Mouse (Mus musculus) kidney, embryonic 16.5 days (tissue): Measurements from ENCODE around the gene Leo1. TPM values are rescaled to one million over a fixed set of nuclear protein-coding genes. Genes with fewer than 3 reads are reported as not detected.
A peak's percentile ranks its signal among the peaks of the same experiment; 100 is the strongest.

Experiments
- ATAC-seq: fragments of 200-750 bp; cut with Nextera tagmentation; 2 replicates; pipeline ENCODE4 v1.8.0; 2017; ENCODE audit warnings: moderate TSS enrichment; ENCODE audit not compliant: low FRiP score, low TSS enrichment
- H3K27ac ChIP-seq: fragments of 300-500 bp; sonication (generic); 2 replicates; pipeline ENCODE4 v1.5.1; 2014; ENCODE audit warnings: low read length
- H3K27me3 ChIP-seq: fragments of 300-500 bp; sonication (generic); 2 replicates; pipeline ENCODE4 v1.6.1; 2014; ENCODE audit warnings: low read length, control low read depth, mixed read lengths; ENCODE audit not compliant: insufficient read depth
- H3K36me3 ChIP-seq: fragments of 300-500 bp; sonication (generic); 2 replicates; pipeline ENCODE4 v1.6.1; 2014; ENCODE audit warnings: low read length, control low read depth, mixed read lengths; ENCODE audit not compliant: insufficient read depth
- H3K4me1 ChIP-seq: fragments of 300-500 bp; sonication (generic); 2 replicates; pipeline ENCODE4 v1.6.1; 2014; ENCODE audit warnings: low read length, control low read depth, mixed read lengths; ENCODE audit not compliant: insufficient read depth
- H3K4me2 ChIP-seq: fragments of 300-500 bp; sonication (generic); replicated peaks from 2 replicates; pipeline ENCODE4 v1.6.1; 2014; ENCODE audit warnings: low read depth, low read length
- H3K4me3 ChIP-seq: fragments of 300-500 bp; sonication (generic); 2 replicates; pipeline ENCODE4 v1.5.1; 2014; ENCODE audit warnings: mild to moderate bottlenecking, low read length
- H3K9ac ChIP-seq: fragments of 300-500 bp; sonication (generic); replicated peaks from 2 replicates; pipeline ENCODE4 v1.6.1; 2014; ENCODE audit warnings: low read length
- H3K9me3 ChIP-seq: fragments of 300-500 bp; sonication (generic); 2 replicates; pipeline ENCODE4 v1.6.1; 2016; ENCODE audit warnings: low read length, control low read depth
- WGBS: fragments of 180-500 bp; shearing (Covaris S2); extraction: QIAGEN DNeasy Blood & Tissue Kit; methylation state at CpG from one replicate; pipeline ENCODE4 v1.1.7; 2014; 5-methylcytosine and 5-hydroxymethylcytosine counted together
- polyA plus RNA-seq: library from polyadenylated mRNA; unstranded; fragments of >200 nt; fragmentation: Nextera tagmentation; extraction: Ambion mirVana; gene quantifications from 2 replicates; pipeline ENCODE4 v1.2.1, GENCODE M21; 2015

Leo1 gene
- polyA plus RNA-seq, 1 experiment from 2014 or later = 40.1 TPM

DNA sequence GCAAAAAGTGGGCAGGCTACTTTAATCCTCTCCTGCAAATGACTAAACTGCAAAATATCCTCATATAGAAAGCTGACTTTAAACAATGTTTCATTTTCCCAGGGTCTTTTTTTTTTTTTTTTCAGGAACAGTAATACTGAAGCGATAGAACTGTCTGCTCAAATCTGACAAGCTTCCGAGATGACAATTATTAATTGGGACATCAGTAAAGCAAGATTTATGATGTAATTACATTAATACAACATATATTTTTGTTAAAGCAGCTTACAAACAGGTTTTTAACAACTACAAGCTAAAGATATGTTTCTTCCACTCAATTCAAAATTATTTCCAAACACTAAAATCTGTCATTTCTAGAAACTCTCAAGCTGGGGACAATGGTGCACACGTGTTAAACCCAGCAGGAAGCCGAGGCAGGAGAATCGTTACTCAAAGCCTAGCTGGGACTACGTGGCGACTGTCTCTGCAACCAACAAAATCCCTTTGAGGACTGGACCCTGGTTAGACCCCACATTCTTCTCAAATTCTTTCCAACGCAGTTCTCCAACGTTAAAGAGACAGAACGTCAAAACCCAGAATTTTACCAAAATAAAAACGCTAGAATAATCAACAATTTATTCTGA lies 33.0 kb upstream of the Leo1 start:
- Histone ChIP-seq H3K27ac (peak overlapping the region; percentile 99; the same call in 1 of the 2 replicates), H3K4me3 (peak overlapping the region; percentile 90), H3K9ac (peak overlapping the region; percentile 94), H3K27me3 (no peaks in the 10 kb centered on the region), H3K4me1 (peaks cover 37% of the 10 kb centered on the region), H3K4me2 (peak overlapping the region; percentile 82), H3K36me3 (no peaks in the 10 kb centered on the region), H3K9me3 (no peaks in the 10 kb centered on the region)
- WGBS = 5% methylated on average over 11 of the region's 11 CpGs
- no peak for ATAC-seq

DNA sequence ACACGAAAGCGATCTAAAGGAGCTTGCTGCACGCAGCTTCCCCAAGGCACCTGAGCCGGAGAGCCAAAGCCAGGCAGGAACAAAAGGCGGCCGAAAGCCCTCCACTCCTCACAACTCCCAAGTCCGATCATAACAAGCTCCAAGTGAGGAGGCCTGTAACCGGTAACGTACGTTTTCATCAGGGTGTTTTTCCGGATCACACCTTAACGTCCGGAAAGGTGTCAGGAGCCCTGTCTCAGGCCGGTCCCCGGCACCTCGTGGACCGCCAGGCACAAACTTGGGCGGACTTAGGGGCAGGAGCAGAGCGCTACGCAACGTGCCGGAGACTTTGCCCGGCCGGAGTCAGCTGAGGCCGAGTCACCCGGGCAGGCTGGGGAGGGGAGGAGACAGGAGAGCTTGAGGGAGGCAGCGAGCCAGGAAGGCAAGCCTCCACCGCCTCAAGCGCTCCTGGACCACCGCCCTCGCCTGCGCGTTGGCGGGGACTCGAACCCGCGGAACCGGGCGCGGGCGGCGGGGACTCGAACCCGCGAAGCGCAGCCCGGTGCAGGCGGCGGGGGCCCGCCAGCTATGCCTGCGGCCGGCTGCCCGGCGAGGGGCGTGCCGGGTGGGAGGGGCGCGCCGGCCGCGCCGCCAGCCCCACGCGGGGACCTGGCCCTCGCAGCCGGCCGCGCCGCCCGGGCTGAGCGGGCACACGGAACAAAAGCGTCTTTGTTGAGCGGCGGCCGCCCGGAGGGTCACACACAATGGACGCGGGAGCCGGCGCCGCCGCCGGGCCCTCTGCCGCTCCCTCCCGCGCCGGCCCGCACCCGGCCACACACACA lies 32.1 kb upstream of the Leo1 start:
- H3K36me3 ChIP-seq = no peaks in the 10 kb centered on the region
- no peaks in the 10 kb centered on the region for H3K9me3 ChIP-seq
- peak overlapping the region; percentile 82 for H3K4me2 ChIP-seq
- H3K27ac ChIP-seq = peak overlapping the region; percentile 99
- peak; percentile 87 for ATAC-seq
- peaks cover 36% of the 10 kb centered on the region for H3K4me1 ChIP-seq
- H3K4me3 ChIP-seq = peak overlapping the region; percentile 90
- WGBS = under 1% methylated on average over 53 of the region's 90 CpGs
- peak overlapping the region; percentile 94 for H3K9ac ChIP-seq
- no peaks in the 10 kb centered on the region for H3K27me3 ChIP-seq

DNA sequence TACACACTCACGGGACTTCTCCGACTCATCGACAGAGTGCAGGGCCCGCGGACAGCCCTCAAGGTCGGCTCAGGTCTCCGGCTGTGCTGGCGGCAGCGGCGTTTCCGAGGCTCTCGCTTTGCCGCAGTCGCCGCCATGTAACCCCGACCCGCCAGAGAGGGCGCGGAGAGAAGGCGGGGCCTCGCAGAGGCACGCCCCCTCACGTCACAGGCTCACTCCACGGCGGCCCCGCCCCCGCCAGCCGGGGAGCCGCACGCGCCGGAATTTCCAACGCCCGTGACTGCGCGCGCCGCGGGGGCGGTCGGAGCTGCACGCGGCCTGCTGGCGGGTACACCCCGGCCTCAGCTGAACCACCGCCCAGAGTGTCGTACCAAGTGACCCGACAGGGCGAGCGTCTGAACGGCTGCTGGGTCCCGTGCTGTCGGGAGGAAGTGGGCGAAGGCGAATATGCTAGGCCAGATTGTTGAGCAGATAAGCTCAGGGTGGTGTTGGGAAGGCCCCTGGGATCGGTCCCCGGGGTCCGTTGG lies 31.4 kb upstream of the Leo1 start, which contains the start of gene Mapk6:
Mapk6 (minus strand) TSS at position 154 of the 527 bp plus-strand sequence.
- WGBS = 0% methylated on average over 35 of the region's 58 CpGs
- H3K4me2 ChIP-seq = peak within 1 kb of the TSS; percentile 82
- no peaks in the 10 kb centered on the region for H3K9me3 ChIP-seq
- peak within 1 kb of the TSS; percentile 99 for H3K27ac ChIP-seq
- H3K27me3 ChIP-seq = no peaks in the 10 kb centered on the region
- no peaks in the 10 kb centered on the region for H3K36me3 ChIP-seq
- peak within 1 kb of the TSS; percentile 90 for H3K4me3 ChIP-seq
- peaks cover 37% of the 10 kb centered on the region for H3K4me1 ChIP-seq
- peak; percentile 93 for ATAC-seq
- H3K9ac ChIP-seq = peak within 1 kb of the TSS; percentile 94

DNA sequence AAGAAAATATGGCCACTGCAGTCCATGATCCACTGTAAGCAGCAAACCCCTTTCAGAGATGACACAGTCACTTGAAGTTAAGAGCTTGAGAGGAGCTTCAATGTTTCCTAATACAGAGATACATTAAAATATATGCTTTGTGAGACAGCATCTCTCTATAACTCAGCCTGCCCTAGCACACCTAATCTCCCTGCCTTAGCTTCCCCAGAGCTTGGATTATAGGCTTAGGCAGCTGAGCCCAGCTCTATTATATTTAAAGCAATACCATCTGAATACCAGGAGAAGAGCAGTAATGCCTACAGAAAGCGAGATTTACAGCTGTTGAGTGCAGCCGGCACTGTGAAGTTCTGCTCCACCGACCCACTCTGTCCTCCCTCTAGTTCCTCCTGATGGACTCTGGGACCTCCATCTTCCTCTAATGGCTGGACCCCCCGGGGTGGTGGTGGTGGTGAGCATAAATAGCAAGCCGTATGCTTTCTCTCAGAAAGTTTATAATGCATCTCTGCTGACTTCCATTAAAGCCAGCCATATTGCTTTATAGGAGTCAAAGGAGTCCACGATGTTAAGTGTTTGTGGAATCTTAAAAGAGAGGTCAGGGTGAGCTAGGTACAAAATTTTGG lies 30.3 kb upstream of the Leo1 start:
- peak overlapping the region; percentile 82; the same call in 1 of the 2 replicates for H3K4me2 ChIP-seq
- H3K4me3 ChIP-seq = no peak overlapping the region
- no peak overlapping the region for H3K27ac ChIP-seq
- no peaks in the 10 kb centered on the region for H3K27me3 ChIP-seq
- no peaks in the 10 kb centered on the region for H3K36me3 ChIP-seq
- no peak overlapping the region for H3K9ac ChIP-seq
- H3K9me3 ChIP-seq = no peaks in the 10 kb centered on the region
- peaks cover 30% of the 10 kb centered on the region for H3K4me1 ChIP-seq
- 45% methylated on average over 6 of the region's 6 CpGs for WGBS
- ATAC-seq = no peak

DNA sequence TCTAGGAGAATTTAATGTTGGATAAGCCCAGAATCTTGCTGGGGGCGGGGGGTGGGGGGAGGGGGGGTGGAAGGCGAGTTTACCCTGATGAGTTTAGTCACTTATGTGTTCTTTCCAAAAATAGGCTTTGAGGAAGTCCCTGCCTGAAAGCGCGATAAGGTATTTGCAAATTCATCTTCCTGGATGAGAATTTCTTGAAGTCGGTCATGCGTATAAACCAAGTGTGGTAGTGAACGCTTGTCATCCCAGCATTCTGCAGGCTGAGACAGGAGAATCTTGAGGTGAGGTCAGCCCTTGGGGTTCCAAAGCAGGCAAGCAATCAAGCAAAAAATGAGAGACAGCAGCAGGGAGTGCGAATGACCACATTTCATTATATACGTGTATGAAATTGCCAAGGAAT lies 29.7 kb upstream of the Leo1 start:
- H3K4me1 ChIP-seq = peaks cover 27% of the 10 kb centered on the region
- H3K4me3 ChIP-seq = no peak overlapping the region
- 75% methylated on average over 9 of the region's 9 CpGs for WGBS
- ATAC-seq = no peak
- H3K9me3 ChIP-seq = no peaks in the 10 kb centered on the region
- no peak overlapping the region for H3K9ac ChIP-seq
- H3K4me2 ChIP-seq = no peak overlapping the region
- no peak overlapping the region for H3K27ac ChIP-seq
- no peaks in the 10 kb centered on the region for H3K27me3 ChIP-seq
- no peaks in the 10 kb centered on the region for H3K36me3 ChIP-seq

DNA sequence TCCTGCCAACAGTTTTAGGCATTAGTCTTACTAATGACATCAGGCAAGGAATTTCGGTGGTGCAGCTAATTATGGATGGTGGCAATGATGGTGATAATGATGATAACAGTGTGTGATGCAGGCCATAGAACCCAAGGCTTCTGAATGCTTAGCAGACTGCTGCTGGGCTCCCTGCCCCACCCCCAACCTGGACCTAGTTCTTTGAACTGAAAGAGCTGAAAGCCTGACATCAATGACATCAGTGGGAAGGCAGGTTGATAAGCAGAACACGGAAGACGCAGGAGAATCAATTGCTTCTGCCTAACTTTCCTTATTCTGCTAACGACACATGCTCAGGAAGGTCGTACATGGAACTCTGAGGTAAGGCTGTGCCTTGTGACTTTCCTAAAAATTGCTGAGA lies 28.1 kb upstream of the Leo1 start:
- H3K27me3 ChIP-seq = no peaks in the 10 kb centered on the region
- no peaks in the 10 kb centered on the region for H3K36me3 ChIP-seq
- no peak for ATAC-seq
- no peak overlapping the region for H3K4me3 ChIP-seq
- no peak overlapping the region for H3K27ac ChIP-seq
- no peak overlapping the region for H3K4me2 ChIP-seq
- H3K4me1 ChIP-seq = 0 out of 2 replicates have a peak, but pooled peaks cover 16% of the 10 kb centered on the region
- WGBS = 65% methylated on average over 5 of the region's 5 CpGs
- H3K9ac ChIP-seq = no peak overlapping the region
- H3K9me3 ChIP-seq = no peaks in the 10 kb centered on the region

DNA sequence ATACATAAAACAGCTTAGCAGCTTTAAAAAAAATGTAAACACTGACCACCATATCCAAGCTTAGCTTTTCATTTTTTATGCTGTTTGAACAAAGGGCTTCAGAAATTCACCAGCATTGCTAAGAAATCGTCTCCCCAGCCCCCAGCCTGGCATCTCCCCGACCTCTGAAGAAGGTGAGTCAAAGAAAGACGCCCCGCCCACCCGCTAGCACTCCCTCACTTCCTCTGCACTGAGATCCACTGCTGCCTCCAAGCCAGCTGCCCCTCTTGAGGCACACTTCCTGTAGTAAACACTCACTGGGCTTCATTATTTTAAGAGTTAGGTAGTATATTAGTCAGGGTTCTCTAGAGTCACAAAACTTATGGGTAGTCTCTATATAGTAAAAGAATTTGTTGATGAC lies 27.1 kb upstream of the Leo1 start:
- 0 out of 2 replicates have a peak, but pooled peaks cover 13% of the 10 kb centered on the region for H3K4me1 ChIP-seq
- no peak for ATAC-seq
- H3K4me2 ChIP-seq = no peak overlapping the region
- no peak overlapping the region for H3K9ac ChIP-seq
- 18% methylated on average over 5 of the region's 5 CpGs for WGBS
- H3K4me3 ChIP-seq = no peak overlapping the region
- no peak overlapping the region for H3K27ac ChIP-seq
- H3K9me3 ChIP-seq = no peaks in the 10 kb centered on the region
- H3K36me3 ChIP-seq = no peaks in the 10 kb centered on the region
- no peaks in the 10 kb centered on the region for H3K27me3 ChIP-seq

DNA sequence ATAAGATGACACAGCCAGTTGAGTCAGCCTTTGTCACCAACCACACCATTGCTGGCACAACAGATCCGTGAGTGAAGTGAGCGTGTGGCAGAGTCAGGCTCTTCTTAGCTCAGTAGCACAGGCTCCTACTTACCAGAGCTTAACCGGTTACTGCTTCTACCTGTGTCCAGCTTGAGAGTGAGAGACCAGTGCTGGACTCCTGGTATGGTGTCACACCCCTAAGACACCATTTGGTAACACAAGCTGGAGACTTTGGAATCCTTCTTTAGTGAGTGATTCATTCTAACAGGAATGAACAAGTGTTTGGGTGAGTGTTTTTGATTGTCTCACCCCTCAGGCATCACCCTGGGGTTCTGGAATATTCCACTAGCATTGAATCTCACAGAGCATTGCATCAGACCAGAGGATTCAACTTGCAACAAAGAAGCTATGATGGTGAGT lies 19.1 kb upstream of the Leo1 start:
- H3K36me3 ChIP-seq = no peaks in the 10 kb centered on the region
- 94% methylated on average over 3 of the region's 3 CpGs for WGBS

DNA sequence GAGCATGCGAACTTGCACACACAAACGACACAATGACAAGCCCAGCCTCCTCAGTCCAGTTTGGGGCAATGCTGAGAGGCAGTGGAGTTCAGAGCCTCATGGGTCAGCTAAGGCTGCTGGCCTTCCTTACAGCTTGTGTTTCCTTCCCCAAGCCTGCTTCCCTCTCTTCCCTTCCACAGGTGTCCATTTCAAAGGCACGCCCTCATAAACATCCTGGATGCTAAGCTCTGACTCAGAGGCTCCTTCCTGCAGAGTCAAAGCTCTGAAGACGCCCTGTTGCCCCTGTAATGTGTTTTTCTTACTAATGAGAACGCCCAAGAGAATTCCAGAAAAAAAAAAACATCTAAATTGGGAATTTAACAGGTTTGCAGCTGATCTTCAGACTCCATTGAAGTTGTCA lies 17.6 kb upstream of the Leo1 start:
- 39% methylated on average over 5 of the region's 5 CpGs for WGBS
- no peaks in the 10 kb centered on the region for H3K4me1 ChIP-seq
- H3K36me3 ChIP-seq = no peaks in the 10 kb centered on the region
- no peak for ATAC-seq
- no peaks in the 10 kb centered on the region for H3K27me3 ChIP-seq
- no peaks in the 10 kb centered on the region for H3K9me3 ChIP-seq
- no peak overlapping the region for H3K9ac ChIP-seq
- no peak overlapping the region for H3K4me3 ChIP-seq
- H3K27ac ChIP-seq = no peak overlapping the region
- no peak overlapping the region for H3K4me2 ChIP-seq

More for the DNA sequence above, 19.1 kb upstream of the Leo1 start:
- Histone ChIP-seq H3K27me3 (no peaks in the 10 kb centered on the region), H3K4me2 (no peak overlapping the region), H3K4me1 (no peaks in the 10 kb centered on the region), H3K27ac (no peak overlapping the region), H3K9ac (no peak overlapping the region), H3K9me3 (no peaks in the 10 kb centered on the region), H3K4me3 (no peak overlapping the region)
- ATAC-seq = no peak
